Mouse (Mus musculus) monocyte, adult 59 days (primary cell): ENCODE data around the gene Olfr1201. TPM values are rescaled to one million over a fixed set of nuclear protein-coding genes. Genes with fewer than 3 reads are reported as not detected.

ENCODE experiments used
- total RNA-seq, 2 experiments: library from RNA; stranded (reverse); gene quantifications; one replicate each; pipeline ENCODE4 v1.2.4; 2023

Olfr1201 gene
- not detected for total RNA-seq

DNA sequence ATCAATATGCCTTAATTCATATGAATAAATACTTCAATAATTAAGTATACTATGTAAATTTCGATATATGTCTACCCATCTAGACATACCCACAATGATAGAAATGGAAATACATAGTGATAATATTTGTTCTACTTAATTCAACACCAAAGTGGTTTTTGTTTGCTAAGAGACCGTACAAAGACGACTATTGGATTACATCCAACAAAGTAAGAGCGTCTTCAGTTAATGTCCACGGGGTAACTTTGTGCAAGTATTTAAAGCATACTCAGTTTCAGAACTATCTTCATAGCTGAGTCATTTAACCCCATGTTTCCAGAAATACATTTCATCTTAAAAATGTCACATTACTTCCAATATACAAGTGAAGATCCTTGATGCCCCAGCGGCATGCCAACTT is at the start of gene Olfr1201:
Gene Olfr1201, plus strand, starts transcription at position 301 of the 400 bp plus-strand sequence.

GRCm38 (mm10) chr2:88751270-88751669 is 41.6 kb upstream of the Olfr1201 start, which contains the start of gene Olfr1198:
Gene Olfr1198 (minus strand): TSS chr2:88751370.

GRCm38 (mm10) chr2:88760369-88760768 is 32.5 kb upstream of the Olfr1201 start, which contains the start of gene Olfr1199:
Gene Olfr1199 (minus strand): TSS chr2:88760469.

GRCm38 (mm10) chr2:88770388-88770787 is 22.4 kb upstream of the Olfr1201 start, which contains the start of gene Olfr1200:
Gene Olfr1200 (minus strand): TSS chr2:88770488.

GRCm38 (mm10) chr2:88814196-88814595 is 21.4 kb downstream of the Olfr1201 start, which contains the start of gene Olfr1202:
Gene Olfr1202 (plus strand): TSS chr2:88814496.

DNA sequence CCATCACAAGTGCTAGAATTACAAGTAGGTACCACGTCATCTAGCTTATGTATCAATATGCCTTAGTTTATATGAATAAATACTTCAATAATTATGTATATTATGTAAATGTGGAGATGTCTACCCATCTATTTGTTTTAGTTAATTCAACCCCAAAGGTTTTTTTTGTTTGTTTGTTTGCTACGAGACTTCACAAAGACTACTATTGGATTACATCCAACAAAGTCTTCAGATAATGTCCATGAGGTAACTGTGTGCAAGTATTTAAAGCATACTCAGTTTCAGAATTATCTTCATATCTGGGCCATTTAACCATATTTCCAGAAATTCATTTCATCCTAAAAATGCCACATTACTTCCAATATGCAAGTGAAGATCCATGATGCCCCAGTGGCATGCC is 36.6 kb downstream of the Olfr1201 start, which contains the start of gene Olfr1205:
Gene Olfr1205, plus strand, starts transcription at position 301 of the 400 bp plus-strand sequence.

Other genes starting within 250 kb of the Olfr1201 start
- not detected for gene Olfr1188, start 236.1 kb upstream of the Olfr1201 start, total RNA-seq
- not detected for gene Olfr1189, start 206.6 kb upstream of the Olfr1201 start, total RNA-seq
- gene Olfr1191-ps1, start 152.5 kb upstream of the Olfr1201 start, total RNA-seq, result not detected
- gene Olfr1192-ps1, start 144.5 kb upstream of the Olfr1201 start, total RNA-seq, result not detected
- gene Olfr1193, start 117.4 kb upstream of the Olfr1201 start, total RNA-seq, result not detected
- not detected for gene Olfr1195, start 103.8 kb upstream of the Olfr1201 start, total RNA-seq
- not detected for gene Olfr1196, start 88.4 kb upstream of the Olfr1201 start, total RNA-seq
- gene Olfr1197, start 60.7 kb upstream of the Olfr1201 start, total RNA-seq, result not detected
- gene Olfr1198, start 41.7 kb upstream of the Olfr1201 start, total RNA-seq, result not detected
- not detected for gene Olfr1199, start 32.6 kb upstream of the Olfr1201 start, total RNA-seq
- not detected for gene Olfr1200, start 22.5 kb upstream of the Olfr1201 start, total RNA-seq
- gene Olfr1202, start 21.5 kb downstream of the Olfr1201 start, total RNA-seq, result not detected
- not detected for gene Olfr1205, start 36.7 kb downstream of the Olfr1201 start, total RNA-seq
- not detected for gene Olfr1204, start 56.3 kb downstream of the Olfr1201 start, total RNA-seq
- not detected for gene Olfr1206, start 70.2 kb downstream of the Olfr1201 start, total RNA-seq
- gene Olfr1208, start 109.3 kb downstream of the Olfr1201 start, total RNA-seq, result not detected
- gene Olfr1209, start 122.1 kb downstream of the Olfr1201 start, total RNA-seq, result not detected
- not detected for gene Olfr1211, start 145.1 kb downstream of the Olfr1201 start, total RNA-seq
- not detected for gene Olfr1212, start 160.9 kb downstream of the Olfr1201 start, total RNA-seq
- not detected for gene Gm13762, start 187.2 kb downstream of the Olfr1201 start, total RNA-seq
- gene Olfr1214, start 199.6 kb downstream of the Olfr1201 start, total RNA-seq, result not detected
- gene Olfr1215, start 213.9 kb downstream of the Olfr1201 start, total RNA-seq, result not detected
- not detected for gene Olfr1216, start 225.3 kb downstream of the Olfr1201 start, total RNA-seq
- gene Olfr1217, start 239.0 kb downstream of the Olfr1201 start, total RNA-seq, result not detected